Mouse (Mus musculus): ENCODE results near the gene Dennd1c. TPM values are rescaled to one million over a fixed set of nuclear protein-coding genes. Genes with fewer than 3 reads are reported as not detected.
"Not testable (repeated sequence)": the region's sequence is repeated elsewhere in the genome, so short reads cannot be mapped to it uniquely, and the experiment has no call there.

Gene Dennd1c
- polyA plus RNA-seq, 1 experiment from 2014 or later, result 5.9 TPM

- under 1% methylated on average over 44 of the region's 44 CpGs for WGBS
- H3K4me3 ChIP-seq (replicated peaks), result peak overlapping the region; percentile 69
Measured at GRCm38 (mm10) chr17:57060231-57060801, 18.0 kb downstream of the Dennd1c start.

GRCm38 (mm10) chr17:57059486-57059977, 18.8 kb downstream of the Dennd1c start, which contains the start of gene Slc25a23:
Gene Slc25a23, minus strand, starts transcription at chr17:57059863.
- Histone ChIP-seq H3K4me3 (replicated peaks) (peak within 1 kb of the TSS; percentile 69), H3K27me3 (peaks cover 36% of the 10 kb centered on the region), H3K4me2 (peak within 1 kb of the TSS; percentile 87), H3K9me3 (no peaks in the 10 kb centered on the region), H3K36me3 (replicated peaks) (peaks cover 16% of the 10 kb centered on the region), H3K9ac (peak within 1 kb of the TSS; percentile 76), H3K4me1 (peaks cover 30% of the 10 kb centered on the region), H3K27ac (peak within 1 kb of the TSS; percentile 90)
- ATAC-seq (ENCODE audit: low FRiP score), result peak; percentile 80
- 1% methylated on average over 38 of the region's 45 CpGs for WGBS

More at GRCm38 (mm10) chr17:57060231-57060801, 18.0 kb downstream of the Dennd1c start:
- Histone ChIP-seq H3K27me3 (peaks cover 43% of the 10 kb centered on the region), H3K27ac (peak overlapping the region; percentile 90), H3K9ac (peak overlapping the region; percentile 76; the same call in 1 of the 2 replicates), H3K4me2 (peak overlapping the region; percentile 87), H3K4me1 (peaks cover 30% of the 10 kb centered on the region), H3K36me3 (replicated peaks) (peaks cover 9% of the 10 kb centered on the region), H3K9me3 (no peaks in the 10 kb centered on the region)
- peak; percentile 91 for ATAC-seq (ENCODE audit: low FRiP score)

- WGBS, result under 1% methylated on average over 12 of the region's 22 CpGs
- no peaks in the 10 kb centered on the region for H3K9me3 ChIP-seq
- H3K36me3 ChIP-seq (replicated peaks), result peaks cover 22% of the 10 kb centered on the region
- peak within 1 kb of the TSS; percentile 76 for H3K9ac ChIP-seq
- H3K27me3 ChIP-seq, result peaks cover 30% of the 10 kb centered on the region
- H3K27ac ChIP-seq, result peak within 1 kb of the TSS; percentile 90
- H3K4me1 ChIP-seq, result peaks cover 30% of the 10 kb centered on the region
- peak; percentile 10; the same call in 1 of the 2 replicates for ATAC-seq (ENCODE audit: low FRiP score)
- H3K4me2 ChIP-seq, result peak within 1 kb of the TSS; percentile 87
- peak within 1 kb of the TSS; percentile 69 for H3K4me3 ChIP-seq (replicated peaks)
Measured at GRCm38 (mm10) chr17:57058891-57059485, 19.3 kb downstream of the Dennd1c start, which contains the start of gene Crb3. Gene Crb3, plus strand, starts transcription at chr17:57059105.

GRCm38 (mm10) chr17:57056246-57056645, 22.1 kb downstream of the Dennd1c start:
- Histone ChIP-seq H3K36me3 (replicated peaks) (peaks cover 44% of the 10 kb centered on the region), H3K9me3 (no peaks in the 10 kb centered on the region), H3K27me3 (peaks cover 4% of the 10 kb centered on the region), H3K4me2 (no peak overlapping the region), H3K4me1 (peaks cover 19% of the 10 kb centered on the region), H3K9ac (no peak overlapping the region), H3K4me3 (replicated peaks) (no peak overlapping the region), H3K27ac (no peak overlapping the region)
- 89% methylated on average over 3 of the region's 3 CpGs for WGBS
- ATAC-seq (ENCODE audit: low FRiP score), result no peak

GRCm38 (mm10) chr17:57051679-57052078, 26.6 kb downstream of the Dennd1c start:
- not testable (repeated sequence) for ATAC-seq (ENCODE audit: low FRiP score); H3K4me3 ChIP-seq (replicated peaks); H3K9me3 ChIP-seq; H3K9ac ChIP-seq; H3K27ac ChIP-seq; H3K27me3 ChIP-seq; H3K4me2 ChIP-seq; H3K4me1 ChIP-seq
- peaks cover 70% of the 10 kb centered on the region for H3K36me3 ChIP-seq (replicated peaks)
- WGBS, result 86% methylated on average over 4 of the region's 4 CpGs

- H3K27me3 ChIP-seq, result no peaks in the 10 kb centered on the region
- WGBS, result 97% methylated on average over 3 of the region's 3 CpGs
- H3K36me3 ChIP-seq (replicated peaks), result peaks cover 67% of the 10 kb centered on the region
- H3K9me3 ChIP-seq, result no peaks in the 10 kb centered on the region
- no peaks in the 10 kb centered on the region for H3K4me1 ChIP-seq
- no peak overlapping the region for H3K27ac ChIP-seq
- no peak overlapping the region for H3K9ac ChIP-seq
- no peak for ATAC-seq (ENCODE audit: low FRiP score)
- H3K4me2 ChIP-seq, result no peak overlapping the region
- H3K4me3 ChIP-seq (replicated peaks), result no peak overlapping the region
Measured at GRCm38 (mm10) chr17:57048816-57049215, 29.5 kb downstream of the Dennd1c start.

- WGBS, result 48% methylated on average over 5 of the region's 5 CpGs
- H3K4me2 ChIP-seq, result no peak overlapping the region
- ATAC-seq (ENCODE audit: low FRiP score), result 0 out of 2 replicates have a peak, but pooled peaks have one; percentile 34
Measured at GRCm38 (mm10) chr17:57047406-57047805, 30.9 kb downstream of the Dennd1c start.

GRCm38 (mm10) chr17:57041554-57041953, 36.8 kb downstream of the Dennd1c start, which contains the start of gene Slc25a41:
Gene Slc25a41, minus strand, starts transcription at chr17:57041654.
- ATAC-seq (ENCODE audit: low FRiP score), result no peak
- Histone ChIP-seq H3K4me3 (replicated peaks) (no peak within 1 kb of the TSS), H3K27me3 (peaks cover 24% of the 10 kb centered on the region), H3K9me3 (no peaks in the 10 kb centered on the region), H3K4me1 (no peaks in the 10 kb centered on the region), H3K27ac (no peak within 1 kb of the TSS), H3K36me3 (replicated peaks) (peaks cover 16% of the 10 kb centered on the region), H3K9ac (no peak within 1 kb of the TSS), H3K4me2 (no peak within 1 kb of the TSS)
- WGBS, result 75% methylated on average over 8 of the region's 8 CpGs

More at GRCm38 (mm10) chr17:57047406-57047805, 30.9 kb downstream of the Dennd1c start:
- Histone ChIP-seq H3K9me3 (no peaks in the 10 kb centered on the region), H3K4me3 (replicated peaks) (no peak overlapping the region), H3K27ac (no peak overlapping the region), H3K27me3 (no peaks in the 10 kb centered on the region), H3K36me3 (replicated peaks) (peaks cover 53% of the 10 kb centered on the region), H3K9ac (no peak overlapping the region), H3K4me1 (no peaks in the 10 kb centered on the region)

GRCm38 (mm10) chr17:57038978-57039377, 39.3 kb downstream of the Dennd1c start:
- Histone ChIP-seq H3K27me3 (peaks cover 24% of the 10 kb centered on the region), H3K9me3 (no peaks in the 10 kb centered on the region), H3K27ac (no peak overlapping the region), H3K4me1 (no peaks in the 10 kb centered on the region), H3K9ac (0 out of 2 replicates have a peak overlapping the region, but pooled peaks have one; percentile 17), H3K36me3 (replicated peaks) (no peaks in the 10 kb centered on the region), H3K4me3 (replicated peaks) (no peak overlapping the region), H3K4me2 (no peak overlapping the region)
- 42% methylated on average over 8 of the region's 8 CpGs for WGBS
- no peak for ATAC-seq (ENCODE audit: low FRiP score)

GRCm38 (mm10) chr17:57032854-57033253, 45.5 kb downstream of the Dennd1c start:
- peaks cover 13% of the 10 kb centered on the region for H3K36me3 ChIP-seq (replicated peaks)
- no peak overlapping the region; the same call in 1 of the 2 replicates for H3K4me2 ChIP-seq
- no peak overlapping the region for H3K27ac ChIP-seq
- 86% methylated on average over 4 of the region's 4 CpGs for WGBS
- H3K4me1 ChIP-seq, result peaks cover 26% of the 10 kb centered on the region
- H3K9ac ChIP-seq, result no peak overlapping the region
- no peak for ATAC-seq (ENCODE audit: low FRiP score)
- peaks cover 4% of the 10 kb centered on the region for H3K27me3 ChIP-seq
- no peak overlapping the region for H3K4me3 ChIP-seq (replicated peaks)
- H3K9me3 ChIP-seq, result no peaks in the 10 kb centered on the region

- peak overlapping the region; percentile 96 for H3K4me3 ChIP-seq (replicated peaks)
- ATAC-seq (ENCODE audit: low FRiP score), result peak; percentile 95
- H3K4me2 ChIP-seq, result peak overlapping the region; percentile 61
- H3K27ac ChIP-seq, result peak overlapping the region; percentile 89
- WGBS, result under 1% methylated on average over 38 of the region's 38 CpGs
- no peaks in the 10 kb centered on the region for H3K9me3 ChIP-seq
- peaks cover 26% of the 10 kb centered on the region for H3K4me1 ChIP-seq
- no peaks in the 10 kb centered on the region; the same call in none of the 2 replicates for H3K27me3 ChIP-seq
- peaks cover 23% of the 10 kb centered on the region for H3K36me3 ChIP-seq (replicated peaks)
- peak overlapping the region; percentile 50 for H3K9ac ChIP-seq
Measured at GRCm38 (mm10) chr17:57031661-57032420, 46.5 kb downstream of the Dennd1c start.
